Mouse (Mus musculus): Measurements from ENCODE around the gene Katnal1.

DNA sequence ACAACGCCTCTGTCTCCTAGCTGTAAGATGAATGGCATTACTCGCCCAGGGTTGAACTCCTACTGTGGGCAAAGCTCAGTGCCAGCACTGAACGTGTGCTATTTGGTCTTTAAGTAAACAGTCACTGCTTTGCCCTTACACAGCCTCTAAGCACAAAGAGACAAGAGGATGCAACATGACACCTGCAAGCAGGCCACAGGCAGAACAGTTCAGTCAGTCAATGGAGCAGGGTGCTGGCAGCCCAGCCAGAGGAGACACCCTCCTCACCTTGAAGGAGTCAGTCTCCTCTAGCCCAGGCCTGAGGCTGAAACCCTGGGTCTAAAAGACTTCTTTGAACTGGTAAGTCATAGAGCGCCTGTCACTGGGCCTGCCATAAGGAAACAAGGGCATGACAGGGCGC lies 11.1 kb downstream of the Katnal1 start:
- TF ChIP-seq GATA1 (IDR thresholded peaks at IDR 0.05; ENCODE audit: borderline replicate concordance, low read length): no peak
- no peak for TF ChIP-seq FLI1 (IDR thresholded peaks at IDR 0.05; ENCODE audit: low read length)
